Mouse (Mus musculus): ENCODE data around the gene Mprip. TPM values are rescaled to one million over a fixed set of nuclear protein-coding genes. Genes with fewer than 3 reads are reported as not detected.

Gene Mprip
- total RNA-seq, 2 experiments from 2014 or later = 171 to 185 TPM

DNA sequence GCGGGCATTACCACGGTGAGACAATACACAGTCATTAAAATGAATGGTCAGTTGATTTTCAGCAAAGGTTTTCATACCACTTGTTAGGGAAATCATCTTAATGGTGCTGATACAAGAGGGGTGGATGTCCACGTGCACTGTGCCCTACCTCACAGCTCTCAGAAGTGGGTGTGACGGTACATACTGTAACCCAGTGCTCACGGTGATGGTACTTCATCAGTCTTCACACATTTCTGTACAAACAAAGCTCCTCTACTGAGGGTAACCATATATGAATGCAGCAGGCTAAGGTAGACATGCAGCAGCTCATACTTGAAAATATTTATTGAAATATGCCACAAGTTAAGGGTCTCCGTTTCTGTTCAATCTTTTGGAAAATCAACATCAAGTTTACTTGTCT, 122.5 kb downstream of the Mprip start:
- intact Hi-C loops (cut with DNase I) = no loop called here

DNA sequence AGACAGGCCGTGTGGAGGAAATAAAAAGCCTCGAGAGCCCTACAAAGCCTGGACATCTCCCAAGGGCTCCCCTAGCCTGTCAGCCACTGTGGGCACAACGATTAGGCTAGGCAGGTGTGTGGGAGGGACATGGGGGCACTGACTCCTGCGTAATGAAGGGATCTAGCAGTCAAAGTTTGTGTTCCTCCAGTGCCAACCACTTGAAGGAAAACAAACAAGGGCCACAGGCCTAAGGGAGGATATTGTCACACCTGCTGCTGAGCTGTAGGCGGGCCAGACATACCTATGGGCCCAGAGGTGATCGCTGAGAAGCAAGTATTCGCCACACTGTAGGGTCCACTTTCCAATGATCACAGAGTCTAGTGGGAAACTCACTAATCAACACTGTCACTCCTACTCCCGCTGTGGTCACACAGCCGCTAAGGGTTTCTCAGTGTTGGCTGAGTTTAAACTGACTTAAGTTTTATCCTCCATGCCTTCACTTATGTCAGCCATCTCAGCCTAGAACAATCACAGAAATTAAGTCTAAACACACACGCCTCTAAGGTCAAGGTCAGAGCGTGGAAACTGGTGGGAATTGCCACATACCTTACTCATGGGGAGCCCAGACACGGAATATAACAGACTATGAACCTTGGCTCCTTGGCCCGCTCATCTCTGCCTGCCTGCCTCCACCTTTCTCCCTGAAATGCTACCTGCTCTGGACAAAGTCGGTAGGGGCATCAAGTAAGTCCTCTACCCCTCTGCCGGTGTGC, 125.5 kb downstream of the Mprip start:
- DNase-seq = no peak
- intact Hi-C loops (cut with DNase I) = no loop called here

More for the DNA sequence above, 122.5 kb downstream of the Mprip start:
- no peak for DNase-seq

DNA sequence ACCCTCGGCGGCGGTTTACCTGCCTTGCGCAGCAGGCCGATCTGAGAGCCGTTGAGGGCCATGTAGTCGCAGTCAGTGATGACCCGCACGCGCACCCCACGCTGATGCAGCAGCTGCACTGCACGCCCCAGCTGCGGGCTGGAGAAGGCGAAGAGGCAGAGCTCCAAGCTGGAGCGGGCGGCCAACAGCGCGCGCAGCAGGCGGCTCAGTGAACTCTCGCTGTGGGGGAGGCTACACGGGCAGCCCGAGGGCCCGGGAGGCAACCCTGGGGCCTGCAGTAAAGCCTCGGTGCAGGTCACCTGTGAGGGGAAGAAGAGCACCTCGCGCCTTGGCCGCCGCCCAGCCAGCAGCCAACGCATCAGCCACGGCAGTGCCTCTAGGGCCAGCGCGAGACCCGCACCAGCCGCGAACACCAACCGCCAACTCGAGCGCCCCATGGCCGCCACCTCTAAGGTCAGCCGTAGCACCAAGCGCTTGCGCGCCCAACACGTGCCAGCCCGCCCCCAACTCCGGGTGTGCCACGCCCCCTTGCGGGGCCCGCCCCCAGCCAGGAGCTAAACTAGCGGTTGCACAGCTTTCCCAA, 126.2 kb downstream of the Mprip start, which contains the start of gene Pld6:
Pld6 (minus strand) TSS at position 447 of the 583 bp plus-strand sequence.
- peak; percentile 52 to 72 for DNase-seq
- intact Hi-C loops (cut with DNase I) = no loop called here

DNA sequence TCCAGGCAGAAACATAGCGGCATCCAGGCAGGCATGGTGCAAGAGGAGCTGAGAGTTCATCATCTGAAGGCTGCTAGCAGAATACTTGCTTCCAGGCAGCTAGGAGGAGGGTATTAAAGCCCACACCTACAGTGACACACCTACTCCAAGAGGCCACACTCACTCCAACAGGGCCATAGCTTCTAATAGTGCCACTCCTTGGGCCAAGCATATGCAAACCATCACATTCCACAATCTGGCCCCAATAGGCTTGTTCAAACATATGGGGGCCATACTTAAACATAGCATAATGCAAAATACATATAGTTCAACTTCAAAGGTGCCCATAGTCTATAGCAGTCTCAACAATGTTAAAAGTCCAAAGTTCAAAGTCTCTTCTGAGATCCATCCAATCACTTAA, 128.2 kb downstream of the Mprip start:
- intact Hi-C loops (cut with DNase I) = no loop called here
- DNase-seq = no peak

DNA sequence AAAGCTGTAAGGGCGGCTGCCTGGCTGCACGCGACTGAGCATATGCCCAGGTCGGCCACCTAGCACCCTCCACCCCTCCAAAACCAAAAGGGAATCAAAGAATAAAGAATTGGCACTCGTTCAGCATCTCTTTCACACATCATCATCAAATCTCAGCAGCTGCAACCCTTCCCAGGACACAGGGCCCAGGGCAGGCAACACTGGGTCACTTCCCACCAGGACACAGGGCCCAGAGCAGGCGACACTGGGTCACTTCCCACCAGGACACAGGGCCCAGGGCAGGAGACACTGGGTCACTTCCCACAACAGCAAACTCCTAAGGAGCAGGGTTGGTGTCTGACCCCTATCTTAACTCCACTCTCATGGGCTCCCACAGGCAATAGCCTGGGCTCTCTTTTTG, 132.3 kb downstream of the Mprip start:
- intact Hi-C loops (cut with DNase I) = no loop called here
- no peak for DNase-seq

DNA sequence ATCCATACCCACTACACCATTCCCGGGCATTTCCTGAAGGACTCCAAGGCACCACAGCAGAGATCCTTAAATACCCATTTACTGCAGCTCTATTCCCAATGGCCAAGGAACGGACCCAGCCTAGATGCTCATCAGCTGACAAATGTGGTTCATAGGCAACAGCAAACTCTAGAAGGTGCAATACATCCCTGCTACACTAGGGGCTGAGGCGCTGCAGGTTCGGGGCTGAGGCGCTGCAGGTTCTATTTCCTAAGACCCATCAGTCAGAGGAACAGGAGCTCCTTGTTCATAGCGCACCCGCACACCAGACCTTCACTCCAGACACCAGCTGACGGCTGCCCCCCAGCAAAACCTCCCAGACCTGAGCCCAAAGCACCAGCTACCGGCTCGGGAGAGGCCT, 139.3 kb downstream of the Mprip start:
- intact Hi-C loops (cut with DNase I) = no loop called here
- no peak for DNase-seq

DNA sequence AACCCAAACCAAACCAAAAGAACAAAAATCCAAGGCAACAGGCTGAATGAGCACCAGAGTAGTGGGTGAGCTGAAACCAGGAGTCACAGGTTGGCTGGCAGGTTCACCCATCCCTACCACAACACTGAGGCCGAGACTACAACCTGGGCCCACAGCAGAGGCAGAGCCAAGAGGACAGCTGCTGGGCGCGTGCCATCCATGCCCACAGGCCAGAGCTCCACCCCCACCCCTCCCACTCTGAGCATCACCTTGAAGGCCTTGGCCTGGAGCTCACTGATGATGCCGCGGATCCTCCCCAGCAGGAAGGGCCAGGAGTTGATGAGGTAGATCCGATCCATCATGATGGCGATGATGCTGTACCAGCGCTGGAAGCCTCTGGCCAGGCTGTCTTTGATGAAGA, 140.8 kb downstream of the Mprip start:
- DNase-seq = no peak
- intact Hi-C loops (cut with DNase I) = no loop called here

DNA sequence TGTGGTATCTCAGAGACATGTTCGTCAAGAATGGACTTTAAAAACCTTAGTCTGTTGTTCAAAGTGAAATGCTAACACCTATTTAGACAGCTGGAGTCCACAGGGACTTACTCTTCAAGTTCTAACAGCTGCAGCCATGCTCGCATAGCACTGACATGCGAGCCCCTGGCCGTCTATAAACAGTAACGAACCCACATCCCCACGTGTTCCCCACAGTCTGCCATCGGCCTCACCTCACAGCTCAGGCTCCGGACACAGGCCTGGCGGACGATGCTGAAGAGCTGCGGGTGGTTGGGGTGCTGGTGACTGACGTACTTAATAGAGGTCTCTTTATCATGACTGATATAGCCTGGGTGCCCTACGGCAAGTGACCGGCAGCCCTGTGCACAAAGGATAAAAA, 142.4 kb downstream of the Mprip start:
- DNase-seq = no peak
- intact Hi-C loops (cut with DNase I) = no loop called here

DNA sequence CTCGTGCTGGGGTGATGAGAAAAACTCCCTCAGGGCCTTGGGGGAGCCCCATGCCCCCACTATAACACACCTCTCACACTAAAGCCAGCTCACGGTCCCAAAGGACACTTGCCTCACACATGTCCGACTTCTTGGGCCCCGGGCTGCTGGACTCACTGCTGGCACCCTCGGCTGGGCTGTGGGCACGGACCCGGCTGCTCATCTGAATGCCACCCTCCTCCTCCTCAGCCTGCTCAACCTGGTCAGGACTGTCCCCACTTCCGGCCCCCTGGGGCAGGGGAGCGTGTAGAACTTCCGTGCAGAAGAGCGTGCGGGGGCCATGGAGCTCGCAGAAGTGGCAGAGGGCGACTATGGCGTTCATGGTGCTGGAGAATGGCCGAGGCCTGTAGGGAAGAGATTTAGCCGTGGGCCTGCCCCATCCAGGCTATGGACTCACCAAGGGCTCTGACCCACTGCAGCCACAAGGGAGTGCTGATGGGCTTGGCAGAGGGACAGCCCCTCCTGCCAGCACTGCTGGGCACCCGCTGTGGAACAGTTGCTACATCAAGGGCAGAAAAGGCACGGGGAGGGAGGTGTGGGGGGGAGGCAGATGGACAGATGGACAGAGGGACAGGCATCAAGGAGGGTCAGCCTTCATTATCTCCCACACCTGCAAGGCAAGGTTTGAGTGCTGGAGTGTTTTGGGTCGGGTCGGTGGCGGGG, 143.5 kb downstream of the Mprip start:
- intact Hi-C loops (cut with DNase I) = no loop called here
- peak in 1 of 2 experiments; percentile 21 for DNase-seq

DNA sequence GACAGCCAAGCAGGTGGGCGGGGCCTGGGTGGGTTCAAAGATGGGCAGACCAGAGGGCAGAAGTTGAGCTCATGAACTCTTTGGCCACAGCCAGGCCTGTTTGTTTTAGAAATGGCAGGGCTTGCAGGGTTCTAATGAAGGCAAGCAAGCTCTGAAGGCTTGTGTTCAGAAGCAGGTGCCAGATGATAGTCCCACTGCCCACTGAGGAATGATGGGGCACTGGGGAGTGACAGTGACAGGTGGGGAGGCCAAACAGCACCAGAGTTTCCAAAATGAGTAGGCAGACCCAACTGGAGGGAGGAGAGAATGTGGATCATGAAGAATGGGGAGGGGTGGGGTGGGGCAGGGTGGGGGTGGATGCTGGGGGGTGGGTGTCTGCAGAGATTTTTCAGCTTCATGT, 144.2 kb downstream of the Mprip start:
- intact Hi-C loops (cut with DNase I) = no loop called here
- DNase-seq = no peak

DNA sequence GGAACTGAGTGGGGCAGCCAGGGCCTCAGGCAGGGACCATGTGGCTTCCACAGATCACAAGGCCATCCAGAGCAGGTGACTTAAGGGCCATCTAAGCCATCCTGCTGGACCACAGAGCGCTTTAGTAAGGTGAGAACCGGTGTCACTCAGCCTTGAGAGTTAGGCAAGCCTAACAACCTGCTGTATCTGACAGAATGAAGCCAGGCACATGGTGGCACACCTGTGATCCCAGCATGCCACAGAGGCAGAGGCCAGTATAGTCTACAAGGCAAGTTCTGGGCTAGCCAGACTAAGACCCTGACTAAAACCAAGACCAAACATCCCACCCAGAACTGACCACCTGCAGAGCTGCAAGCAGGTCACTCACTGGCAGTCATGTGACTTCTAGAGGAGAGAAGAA, 144.6 kb downstream of the Mprip start:
- intact Hi-C loops (cut with DNase I) = no loop called here
- DNase-seq = no peak

DNA sequence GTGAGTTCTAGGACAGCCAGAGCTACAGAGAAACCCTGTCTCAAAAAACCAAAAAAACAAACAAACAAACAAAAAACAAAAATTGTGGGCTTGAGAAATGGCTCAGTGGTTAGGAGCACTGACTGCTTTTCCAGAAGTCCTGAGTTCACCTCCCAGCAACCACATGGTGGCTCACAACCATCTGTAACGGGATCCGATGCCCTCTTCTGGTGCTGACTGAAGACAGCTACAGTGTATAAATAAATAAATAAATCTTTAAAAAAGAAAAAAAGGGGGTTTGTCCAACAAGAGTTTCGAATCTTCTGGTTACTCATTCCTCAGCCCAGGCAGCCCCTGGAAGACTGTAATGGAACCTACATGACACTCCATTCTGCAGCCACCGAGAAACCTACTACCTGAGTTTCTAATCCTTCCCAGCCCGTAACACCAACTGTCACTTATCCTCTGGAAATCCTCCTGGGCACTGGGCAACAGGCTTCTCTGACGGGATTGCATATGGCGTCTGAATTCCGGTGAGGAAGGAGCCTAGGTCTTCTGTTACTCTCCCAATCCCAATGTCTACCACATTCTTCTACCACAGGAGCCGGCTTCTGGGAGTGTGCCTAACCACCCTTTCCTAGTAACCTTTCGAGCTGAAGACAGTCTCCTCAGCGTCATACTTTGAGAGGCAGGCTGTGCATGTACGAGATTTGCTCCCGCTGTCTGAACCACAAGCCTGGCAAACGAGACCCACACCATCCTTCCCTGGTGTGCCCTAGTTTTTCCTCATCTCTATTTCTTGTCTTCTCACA, 147.3 kb downstream of the Mprip start:
- intact Hi-C loops (cut with DNase I) = no loop called here
- DNase-seq = no peak

DNA sequence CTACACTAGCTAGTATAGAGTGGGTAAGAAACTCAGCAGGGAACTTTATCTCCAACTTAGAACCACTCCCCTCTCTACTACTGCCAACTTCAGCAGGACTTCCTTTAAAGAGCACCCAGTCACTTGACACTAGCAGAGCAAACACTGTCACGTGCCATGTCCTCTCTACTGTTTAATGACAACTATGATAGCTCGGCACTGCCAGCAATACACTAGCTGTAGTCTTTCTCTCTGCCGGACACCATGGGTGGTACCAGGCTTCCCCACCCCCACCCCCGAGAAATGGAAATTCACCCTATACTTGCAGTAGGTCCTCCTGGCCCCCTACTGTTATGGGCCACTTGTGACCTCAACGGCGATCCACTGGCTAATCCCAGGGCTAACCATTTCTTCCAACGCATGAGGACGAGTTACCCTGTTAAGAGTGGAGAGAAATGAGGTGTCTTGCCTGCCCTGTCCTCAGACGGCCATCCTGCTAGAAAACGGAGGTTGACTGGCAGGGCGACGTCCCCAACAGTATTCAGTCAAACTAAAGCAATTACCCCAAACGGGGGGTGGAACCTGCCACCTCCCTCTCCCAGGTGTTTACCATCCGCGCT, 148.1 kb downstream of the Mprip start:
- intact Hi-C loops (cut with DNase I) = no loop called here
- peak; percentile 21 to 46 for DNase-seq

DNA sequence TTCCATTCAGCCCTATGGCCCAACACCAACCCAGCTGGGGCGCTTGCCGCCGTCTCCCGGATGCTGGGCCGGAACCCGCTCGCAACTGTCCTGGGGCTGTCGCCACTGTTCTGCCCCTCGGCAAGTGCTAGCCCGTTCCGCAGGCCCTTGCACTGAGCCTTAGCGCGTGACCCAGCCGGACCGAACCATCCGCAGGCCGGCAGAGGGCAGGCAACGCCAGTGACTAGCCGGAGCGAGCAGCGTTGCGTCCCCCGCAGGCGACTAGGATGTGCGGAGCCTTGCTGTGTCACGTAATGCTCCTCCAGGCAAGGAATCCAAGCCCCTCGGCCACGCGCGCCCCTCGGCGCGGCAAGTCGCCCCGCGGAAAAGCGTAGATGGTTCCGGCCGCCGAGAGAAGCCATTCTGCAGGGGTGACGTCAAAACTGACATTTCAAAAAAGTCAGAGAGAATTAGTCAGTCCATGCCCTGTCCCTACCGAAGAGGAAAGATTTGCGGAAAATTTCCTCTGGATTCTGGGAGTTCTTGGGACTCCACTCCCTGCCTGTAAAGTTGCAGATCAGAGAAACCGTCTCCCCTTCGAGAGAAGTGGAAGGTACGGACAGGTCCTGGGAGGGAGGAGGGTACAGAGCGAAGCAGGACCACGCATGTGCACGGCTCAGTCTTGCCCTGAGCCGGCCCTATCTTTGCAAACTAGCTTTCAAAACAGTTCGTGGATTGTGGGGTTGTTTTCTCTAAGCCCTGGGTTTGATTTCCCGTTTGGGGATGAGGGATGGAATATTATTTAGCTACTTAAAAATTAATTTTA, 148.8 kb downstream of the Mprip start, which contains the start of gene Flcn:
Flcn (minus strand) TSS at position 347 of the 805 bp plus-strand sequence.
- peak; percentile 85 to 87 for DNase-seq
- intact Hi-C loops (cut with DNase I) = no loop called here

DNA sequence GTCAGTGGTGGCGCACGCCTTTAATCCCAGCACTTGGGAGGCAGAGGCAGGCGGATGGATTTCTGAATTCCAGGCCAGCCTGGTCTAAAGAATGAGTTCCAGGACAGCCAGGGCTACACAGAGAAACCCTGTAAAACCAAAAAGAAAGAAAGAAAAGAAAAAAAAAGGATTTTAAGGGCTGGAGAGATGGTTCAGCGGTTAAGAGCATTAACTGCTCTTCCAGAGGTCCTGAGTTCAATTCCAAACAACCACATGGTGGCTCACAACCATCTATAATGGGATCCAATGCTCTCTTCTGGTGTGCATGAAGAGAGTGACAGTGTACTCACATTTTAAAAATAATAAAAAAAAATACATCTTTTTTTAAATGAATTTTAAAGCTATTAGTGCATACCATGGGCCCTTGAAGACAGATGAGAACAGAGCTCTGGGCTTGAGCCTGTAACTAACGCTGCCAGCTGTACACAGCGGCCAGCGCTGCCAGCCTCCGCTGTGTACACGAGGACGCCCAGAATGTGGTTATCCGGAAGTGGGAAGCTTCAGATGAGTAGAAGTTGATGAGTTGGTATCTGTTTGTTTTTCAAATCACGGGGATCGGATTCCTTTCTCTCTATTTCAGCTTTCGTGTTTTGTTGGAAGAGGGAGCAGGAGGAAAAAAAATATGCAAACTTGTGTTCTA, 149.5 kb downstream of the Mprip start:
- no peak for DNase-seq
- intact Hi-C loops (cut with DNase I) = no loop called here

DNA sequence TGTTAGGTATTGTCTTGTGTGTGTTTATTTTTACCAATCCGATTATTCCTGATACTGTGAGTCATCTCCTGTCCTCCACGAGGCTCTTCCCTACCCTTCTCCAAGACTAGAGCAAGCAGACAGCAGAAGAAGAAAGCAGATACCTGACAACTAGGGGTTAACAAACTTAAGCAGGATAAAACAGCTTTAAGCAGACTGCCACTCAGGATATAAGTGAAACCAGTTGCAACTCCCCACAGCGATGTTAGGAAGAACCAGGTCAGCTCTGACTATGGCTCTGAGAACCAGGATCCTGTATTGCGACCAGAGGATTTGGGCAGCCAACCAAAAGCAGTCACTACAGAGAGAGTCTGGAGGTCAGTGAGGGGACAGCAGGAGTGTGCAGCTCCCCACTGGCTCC, 150.1 kb downstream of the Mprip start:
- intact Hi-C loops (cut with DNase I) = no loop called here
- DNase-seq = no peak

DNA sequence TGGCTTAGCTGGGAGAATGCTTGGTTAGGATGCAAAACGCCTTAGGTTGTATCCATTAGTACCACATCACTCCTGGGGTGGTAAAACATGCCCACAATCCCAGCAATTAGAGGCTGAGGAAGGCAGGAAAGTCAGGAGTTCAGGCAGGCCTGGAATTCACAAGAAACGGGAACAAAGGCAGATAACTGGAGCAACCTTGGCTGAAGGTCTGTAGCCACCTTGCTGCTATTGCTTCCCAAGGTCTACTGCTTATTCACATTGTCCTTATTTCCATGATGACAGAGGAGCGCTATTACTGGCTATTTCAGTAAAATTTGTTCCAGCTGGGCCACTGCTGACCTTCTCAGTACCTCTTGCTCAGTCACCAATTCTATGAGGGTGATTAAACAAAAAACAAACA, 152.2 kb downstream of the Mprip start:
- intact Hi-C loops (cut with DNase I) = no loop called here
- DNase-seq = no peak

DNA sequence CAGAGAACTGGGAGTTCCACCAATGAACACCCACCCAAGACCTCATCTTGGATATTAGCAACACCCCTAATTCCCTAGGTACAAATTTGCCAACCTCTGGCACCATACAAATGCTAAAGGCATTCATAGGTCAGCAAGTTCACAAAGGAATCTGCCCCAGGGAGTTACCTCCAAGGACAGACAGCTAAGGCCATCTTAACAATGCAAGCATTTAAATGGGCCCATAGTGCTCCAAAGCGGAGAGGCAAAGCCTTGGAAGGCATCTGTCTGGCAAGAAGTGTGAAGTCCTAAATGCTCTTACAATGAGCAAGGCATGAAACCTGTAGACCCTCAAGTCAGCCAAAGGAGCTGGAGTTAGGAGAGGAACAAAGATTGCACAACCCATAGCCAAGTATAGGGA, 153.2 kb downstream of the Mprip start:
- intact Hi-C loops (cut with DNase I) = no loop called here
- no peak for DNase-seq

DNA sequence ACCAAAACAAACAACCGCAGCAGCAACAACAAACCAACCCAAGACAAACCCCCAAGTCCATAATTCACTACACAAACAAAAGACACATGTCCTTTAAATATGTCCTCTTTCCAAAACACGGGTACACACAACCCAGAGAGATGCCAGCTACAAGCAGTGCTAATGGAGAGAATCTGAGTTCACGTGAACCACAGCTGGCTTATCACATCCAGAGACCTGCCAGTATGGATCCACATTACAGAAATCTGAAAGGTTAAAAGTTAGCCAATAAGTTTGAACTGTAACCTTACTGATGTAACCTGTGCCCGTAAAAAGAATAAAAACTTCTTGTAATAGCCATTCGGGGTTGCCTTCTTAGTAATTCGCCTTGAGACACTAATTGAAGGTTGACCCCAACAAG, 153.8 kb downstream of the Mprip start:
- intact Hi-C loops (cut with DNase I) = no loop called here
- no peak for DNase-seq

Measured in heart, postnatal 14 days (tissue).